ENCODE assay signal across 8 mouse cellular contexts in genomic region chr14:56811701-56812339, GRCm38 (mm10). TPM values are rescaled to one million over a fixed set of nuclear protein-coding genes. Genes with fewer than 3 reads are reported as not detected.
A peak's percentile ranks its signal among the peaks of the same experiment; 100 is the strongest.
DNase-seq lines count a peak whose midpoint lies in the region; ATAC-seq lines count a peak whose summit lies in the region.
"Not testable (repeated sequence)": the region's sequence is repeated elsewhere in the genome, so short reads cannot be mapped to it uniquely, and the experiment has no call there.

Zmym5 (minus strand) TSS chr14:56811716.

- WGBS in hindbrain, embryonic 11.5 days, result 0% methylated on average over 26 of the region's 72 CpGs

- peak within 1 kb of the TSS; percentile 78 for H3K9ac ChIP-seq in hindbrain, embryonic 11.5 days (ENCODE audit: low read depth, low read length)

- ATAC-seq in hindbrain, embryonic 11.5 days (ENCODE audit: low FRiP score), result peak; percentile 99

- peak within 1 kb of the TSS; percentile 89 for H3K27ac ChIP-seq in hindbrain, embryonic 11.5 days (ENCODE audit: low read depth, low read length)

- H3K36me3 ChIP-seq in hindbrain, embryonic 11.5 days (ENCODE audit: control insufficient read depth, insufficient read depth, low read length), result not testable (repeated sequence)

- H3K4me3 ChIP-seq in hindbrain, embryonic 11.5 days (ENCODE audit: low read depth, low read length), result peak within 1 kb of the TSS; percentile 71

- H3K27me3 ChIP-seq in hindbrain, embryonic 11.5 days (ENCODE audit: control insufficient read depth, insufficient read depth, low read length), result not testable (repeated sequence)

- DNase-seq in MN1 (ENCODE audit: low spot score), result peak; percentile 90
- DNase-seq in cerebellum, adult 9-11 months, result peak; percentile 97
- peak; percentile 86 to 90 for DNase-seq in frontal cortex, adult 2 months (ENCODE audit: extremely low spot score in 1 of 2, low spot score in 1 of 2)
- DNase-seq in hindbrain, embryonic 11.5 days (ENCODE audit: low spot score), result peak; percentile 89
- peak; percentile 81 to 91 for DNase-seq in layer of hippocampus, postnatal 14 days (ENCODE audit: low spot score in 2 of 2)
- DNase-seq in lung, postnatal 10 days, result peak; percentile 95
- peak; percentile 78 for DNase-seq in ovary, postnatal 14 days (ENCODE audit: low spot score)
- peak; percentile 84 for DNase-seq in thymus, postnatal 14 days

- H3K4me2 ChIP-seq in hindbrain, embryonic 11.5 days (replicated peaks; ENCODE audit: low read depth, low read length), result peak within 1 kb of the TSS; percentile 50

- H3K4me1 ChIP-seq in hindbrain, embryonic 11.5 days (replicated peaks; ENCODE audit: control insufficient read depth, insufficient read depth, low read length), result not testable (repeated sequence)

- H3K9me3 ChIP-seq in hindbrain, embryonic 11.5 days (ENCODE audit: control insufficient read depth, low read length), result not testable (repeated sequence)

RNA-seq across cellular contexts. Expression of gene Zmym5, which starts in this region (rescaled TPM):
- polyA plus RNA-seq in frontal cortex, adult 2 months (2012; rRNA removed), result 26.9 and 30.9 TPM in 2 replicates
- polyA plus RNA-seq in hindbrain, embryonic 11.5 days (2014; fragmentation: Nextera tagmentation; extraction: Ambion mirVana), result 23.5 and 29.4 TPM in 2 replicates
- total RNA-seq in layer of hippocampus, postnatal 14 days (2021), result 10 to 100 TPM; 28.8 to 30.1 TPM

Comparison
In these comparisons a context has a peak if more than half of its experiments do, and no peak if none do; other contexts are left out.
1. Peak in every context shown above with its lines: DNase-seq, ATAC-seq, H3K4me3 ChIP-seq and H3K27ac ChIP-seq.